Mouse (Mus musculus) megakaryocyte, embryonic 14.5 days (primary cell): ENCODE results near the gene Clstn2.

Experiments
- FLI1 ChIP-seq: IDR thresholded peaks from 2 replicates; pipeline ENCODE4 v1.6.1; 2012; ENCODE audit warnings: low read length, inconsistent platforms, mixed read lengths
- GATA1 ChIP-seq: IDR thresholded peaks from 3 replicates; pipeline ENCODE4 v1.6.1; 2012; ENCODE audit warnings: mixed read lengths, low read length, inconsistent platforms, borderline replicate concordance

DNA sequence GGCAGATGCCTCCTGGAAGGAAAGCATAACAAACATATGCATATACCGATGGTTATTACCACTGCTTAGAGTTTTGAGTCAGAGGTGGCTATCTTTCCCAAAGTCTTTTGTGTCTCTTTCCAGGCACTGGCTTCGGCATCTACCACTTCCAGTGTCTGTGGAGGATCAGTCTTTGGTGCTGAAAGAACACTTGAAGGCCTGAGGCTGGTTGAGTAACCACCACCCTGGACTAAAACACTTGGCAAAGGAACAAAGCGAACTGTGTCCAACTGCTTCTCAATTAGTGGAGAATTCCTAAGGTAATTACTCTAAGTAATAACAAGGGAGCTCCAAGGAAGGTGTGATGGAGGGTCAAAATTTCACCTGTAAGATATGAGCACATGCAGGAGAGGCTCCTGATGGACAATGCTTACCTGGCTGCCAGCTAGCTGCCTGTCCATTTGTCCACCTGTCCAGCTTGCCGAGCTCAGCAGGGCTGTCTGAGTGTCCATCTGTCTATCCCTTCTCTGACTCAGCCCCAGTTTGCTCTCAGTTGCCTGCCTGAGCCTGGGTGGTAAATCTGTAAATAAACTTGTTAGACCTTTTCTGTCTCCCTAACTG, 346.1 kb downstream of the Clstn2 start:
- TF ChIP-seq GATA1: no peak
- no peak for TF ChIP-seq FLI1
